Mouse (Mus musculus) E14TG2a.4 (cell line): ENCODE measurements around the gene Trim10.

Experiments
- CTCF ChIP-seq: conservative IDR thresholded peaks from 2 replicates; pipeline ENCODE4 v1.5.1; 2014; ENCODE audit warnings: low read length
- NANOG ChIP-seq: IDR thresholded peaks from 2 replicates; pipeline ENCODE4 v1.6.1; 2014; ENCODE audit warnings: borderline replicate concordance, low read length, mixed read lengths
- POU5F1 ChIP-seq: IDR thresholded peaks from 2 replicates; pipeline ENCODE4 v1.6.1; 2014; ENCODE audit warnings: low read length, borderline replicate concordance

DNA sequence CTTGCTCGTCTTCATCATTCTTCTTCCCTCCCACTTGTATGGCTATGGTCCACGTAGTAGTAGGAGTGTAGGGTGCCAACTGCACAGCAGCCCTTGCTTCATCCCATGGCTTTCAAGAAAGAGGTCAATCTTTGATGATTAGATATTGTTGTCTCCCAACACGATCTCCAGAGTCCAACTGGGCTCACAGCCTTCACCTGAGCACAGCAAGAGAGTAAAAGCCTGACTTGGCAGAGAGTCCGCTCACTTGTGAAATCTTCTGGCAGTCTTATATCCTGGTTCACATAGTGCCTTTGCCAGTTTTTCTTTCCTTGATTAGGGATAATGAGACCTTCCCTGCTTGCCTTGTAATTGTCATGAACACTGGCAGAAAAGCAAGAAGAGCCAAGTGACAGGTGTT is 13.1 kb upstream of the Trim10 start:
- TF ChIP-seq CTCF, result no peak
- no peak for TF ChIP-seq POU5F1
- TF ChIP-seq NANOG, result no peak
